Mouse (Mus musculus) adrenal gland, adult 18-20 months (tissue): Measurements from ENCODE around the gene Ext2. TPM values are rescaled to one million over a fixed set of nuclear protein-coding genes. Genes with fewer than 3 reads are reported as not detected.

Source experiments
- DNase-seq, 2 experiments: peaks; one replicate each; pipeline ENCODE4 v3.0.0; 2021 to 2022; ENCODE audit warnings: low spot score in 2 of 2
- total RNA-seq, 2 experiments: library from RNA; stranded (reverse); gene quantifications; 1 replicate in 1 of 2; 2 replicates in 1 of 2; pipeline ENCODE4 v1.2.3; 2021

The Ext2 gene
- total RNA-seq, 2 experiments from 2014 or later, result 65.3 to 98.1 TPM

GRCm38 (mm10) chr2:93807440-93807839, 14.9 kb downstream of the Ext2 start:
- DNase-seq, result no peak

DNA sequence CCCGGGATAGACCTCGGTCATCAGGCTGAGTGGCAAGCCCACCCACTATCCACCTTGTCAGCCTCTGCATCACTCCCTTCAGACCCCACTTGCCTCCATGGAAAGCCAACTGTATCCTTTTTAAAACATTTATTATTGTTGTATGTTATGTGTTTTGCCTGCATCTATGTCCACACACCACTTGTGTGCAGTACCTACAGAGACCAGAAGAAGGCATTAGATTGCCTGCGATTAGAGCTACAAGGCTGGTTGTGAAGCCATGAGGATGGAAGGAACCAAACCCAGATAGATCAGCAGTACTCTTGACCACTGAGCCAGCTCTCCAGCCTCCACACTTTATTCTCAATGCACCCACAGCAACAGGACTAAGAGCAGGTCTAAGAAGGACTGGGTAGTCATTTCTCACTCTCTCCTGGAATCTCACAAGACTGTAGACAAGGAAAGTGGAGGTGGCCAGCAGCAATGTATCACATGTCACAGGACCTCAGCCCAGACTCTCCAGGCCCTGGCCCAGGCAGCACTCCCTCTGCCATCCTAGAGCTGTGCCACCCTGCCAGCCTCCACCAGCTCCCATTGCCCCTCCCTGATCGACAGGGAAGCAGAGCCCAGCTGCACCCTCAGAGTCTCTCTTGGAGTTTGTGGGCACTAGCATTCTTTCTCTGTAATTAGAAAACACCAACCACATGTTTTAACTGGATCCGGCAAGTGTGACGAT, 15.7 kb downstream of the Ext2 start:
- no peak for DNase-seq

- no peak for DNase-seq
These were observed 16.8 kb downstream of the Ext2 start for GRCm38 (mm10) chr2:93805523-93805922.

- no peak for DNase-seq
These were observed 17.3 kb downstream of the Ext2 start for GRCm38 (mm10) chr2:93805066-93805465.

DNA sequence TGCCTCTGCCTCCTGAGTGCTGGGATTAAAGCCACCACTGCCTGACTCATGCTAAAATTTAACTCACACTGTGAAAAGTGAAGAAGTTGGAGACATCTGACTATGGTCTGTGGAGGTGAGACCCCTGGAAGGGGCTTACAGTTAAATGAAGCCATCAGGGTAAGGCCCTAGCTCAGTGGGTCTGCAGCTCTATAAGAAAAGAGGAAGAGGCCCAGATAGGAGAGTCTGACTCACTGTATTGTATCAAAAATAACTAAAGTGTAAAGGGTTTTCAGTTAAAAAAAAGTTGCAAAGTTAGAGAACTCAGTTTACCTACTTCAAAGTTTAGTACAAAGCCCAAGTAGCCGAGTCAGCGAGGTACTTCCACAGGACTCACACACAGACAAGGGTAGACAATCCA, 19.4 kb downstream of the Ext2 start:
- DNase-seq, result no peak

DNA sequence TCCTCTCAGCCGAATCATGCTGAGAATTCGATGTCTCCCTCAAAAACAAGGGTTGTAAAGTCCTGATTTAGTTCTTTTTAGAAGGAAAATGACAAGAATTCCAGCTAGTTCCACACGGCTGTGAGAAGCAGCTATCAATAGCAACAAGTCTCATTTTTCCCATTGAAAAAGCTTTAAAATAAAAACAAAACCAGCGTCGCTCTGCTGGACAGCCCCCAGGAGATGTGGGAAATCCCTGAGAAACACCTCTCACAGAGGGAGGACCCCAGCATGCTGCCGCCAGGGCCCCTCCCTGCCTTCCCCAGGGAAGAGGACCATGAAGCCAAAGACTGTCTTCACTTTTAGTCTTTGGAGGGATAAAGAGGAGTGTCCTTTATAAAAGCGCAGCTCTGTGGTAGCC, 21.3 kb downstream of the Ext2 start:
- DNase-seq, result no peak

DNA sequence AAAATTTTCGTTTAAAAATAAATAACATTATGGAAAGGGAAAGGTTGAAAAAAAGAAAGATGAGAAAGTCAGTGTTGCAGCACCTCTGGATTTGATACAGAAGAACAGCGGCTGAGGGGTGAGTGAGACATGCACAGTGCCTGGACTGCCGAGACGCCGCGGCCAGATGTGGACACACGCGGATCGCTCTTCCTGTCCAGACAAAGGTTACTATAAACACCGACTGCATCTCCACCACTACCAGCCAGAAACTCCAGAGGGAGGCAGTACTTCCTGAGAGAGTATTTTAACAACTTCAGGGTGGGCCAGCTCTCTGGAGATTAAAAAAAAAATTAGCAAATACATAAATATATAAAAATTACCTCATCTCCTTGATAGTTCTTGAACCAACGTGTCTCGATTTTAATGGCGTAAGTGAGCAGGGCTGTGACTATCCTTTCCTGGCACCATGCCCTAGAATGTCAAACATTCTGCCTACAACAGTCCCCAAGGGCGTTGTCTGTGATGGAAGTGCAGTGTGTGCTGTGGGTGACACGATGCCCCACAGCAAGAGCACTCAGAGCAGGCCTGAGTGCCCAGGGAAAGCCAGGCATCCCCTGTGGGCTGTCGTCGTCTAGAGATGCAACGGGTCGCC, 25.1 kb downstream of the Ext2 start:
- no peak for DNase-seq

DNA sequence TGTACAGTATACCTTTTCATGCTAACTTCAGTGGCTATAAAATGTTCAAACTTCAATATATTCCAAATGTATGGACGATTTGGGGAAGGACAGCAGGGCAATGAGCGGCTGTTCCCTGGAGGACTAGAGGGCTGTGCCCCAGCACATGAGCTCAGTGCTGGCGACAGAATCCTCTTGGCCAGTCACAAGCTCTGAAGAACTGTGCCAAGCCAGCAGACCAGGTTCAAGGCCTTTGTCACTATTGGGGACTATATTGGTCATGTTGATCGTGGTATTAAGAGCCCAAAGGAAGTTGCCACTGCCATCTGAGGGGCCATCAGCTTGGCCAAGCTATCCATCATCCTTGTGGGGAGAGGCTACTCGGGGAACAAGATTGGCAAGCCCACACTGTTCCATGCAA, 28.0 kb downstream of the Ext2 start:
- DNase-seq, result no peak

GRCm38 (mm10) chr2:93791516-93792499, 30.6 kb downstream of the Ext2 start:
- no peak for DNase-seq

DNA sequence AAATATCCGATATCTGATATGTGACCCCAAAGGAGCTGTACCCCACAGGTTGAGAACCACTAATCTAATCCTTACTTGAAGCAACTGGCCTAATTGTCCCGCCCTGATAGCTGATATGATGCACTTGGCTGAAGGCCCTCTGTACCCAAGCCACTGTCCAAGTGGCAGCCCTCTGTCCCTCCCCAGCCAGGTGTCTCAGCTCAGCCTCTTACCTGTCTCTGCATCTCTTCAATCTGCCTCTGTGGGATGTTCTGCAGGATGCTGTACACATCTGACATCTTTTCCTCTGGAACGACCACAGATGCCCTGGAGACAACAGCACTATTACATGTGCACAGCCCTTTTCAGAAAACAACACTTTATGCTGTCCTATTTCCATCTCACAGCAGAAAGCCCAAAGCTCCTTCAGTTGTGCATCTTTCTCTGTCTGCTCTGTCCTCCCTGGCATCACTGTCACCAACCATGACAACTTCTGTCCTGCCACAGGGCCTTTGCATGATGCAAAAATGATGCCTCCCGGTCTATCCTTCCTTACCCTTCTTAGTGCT, 31.5 kb downstream of the Ext2 start:
- DNase-seq, result no peak

DNA sequence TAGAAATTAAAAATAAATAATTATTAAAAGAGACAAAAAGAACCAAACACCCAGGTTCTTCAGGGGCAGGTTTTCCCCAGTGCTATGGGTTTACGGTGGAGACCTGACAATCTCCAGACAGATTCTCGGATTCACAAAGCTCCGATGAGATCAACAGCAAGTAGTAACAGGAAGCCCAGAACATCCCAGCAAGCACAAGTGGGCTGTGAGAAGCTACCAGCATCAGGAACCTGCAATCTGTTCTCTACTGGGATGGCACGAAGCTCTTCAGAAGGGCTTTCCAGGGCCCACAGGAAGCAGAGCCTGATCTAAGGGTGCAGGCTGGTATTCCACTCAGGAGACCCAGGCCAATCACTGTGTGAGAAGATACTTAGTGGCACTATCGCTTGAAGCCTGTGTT, 33.8 kb downstream of the Ext2 start:
- no peak for DNase-seq

- peak; percentile 63 to 64 for DNase-seq
These were observed 36.2 kb downstream of the Ext2 start for GRCm38 (mm10) chr2:93786175-93786574.

GRCm38 (mm10) chr2:93785432-93785798, 37.0 kb downstream of the Ext2 start:
- no peak for DNase-seq

GRCm38 (mm10) chr2:93784721-93785431, 37.5 kb downstream of the Ext2 start:
- DNase-seq, result no peak

- no peak for DNase-seq
These were observed 38.3 kb downstream of the Ext2 start for GRCm38 (mm10) chr2:93783926-93784539.

DNA sequence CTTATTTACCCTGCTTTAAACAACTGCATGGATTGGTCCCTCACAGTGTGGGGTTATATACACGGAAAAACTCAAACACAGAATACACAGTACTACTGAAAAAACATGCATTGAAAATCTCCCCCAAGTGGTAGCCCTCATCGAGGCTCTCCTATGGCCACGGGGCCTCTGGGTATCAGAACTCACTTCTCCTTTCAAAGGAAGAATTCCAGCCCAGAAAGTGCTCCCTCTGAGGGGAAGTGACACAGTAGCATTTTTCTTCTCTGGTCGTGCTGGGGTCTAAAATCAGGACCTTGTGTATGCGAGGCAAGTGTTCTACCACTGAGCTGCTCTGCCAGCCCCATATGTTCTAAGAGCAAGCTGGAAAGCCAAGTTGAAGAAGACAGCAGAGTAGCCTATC, 39.7 kb downstream of the Ext2 start:
- DNase-seq, result no peak

DNA sequence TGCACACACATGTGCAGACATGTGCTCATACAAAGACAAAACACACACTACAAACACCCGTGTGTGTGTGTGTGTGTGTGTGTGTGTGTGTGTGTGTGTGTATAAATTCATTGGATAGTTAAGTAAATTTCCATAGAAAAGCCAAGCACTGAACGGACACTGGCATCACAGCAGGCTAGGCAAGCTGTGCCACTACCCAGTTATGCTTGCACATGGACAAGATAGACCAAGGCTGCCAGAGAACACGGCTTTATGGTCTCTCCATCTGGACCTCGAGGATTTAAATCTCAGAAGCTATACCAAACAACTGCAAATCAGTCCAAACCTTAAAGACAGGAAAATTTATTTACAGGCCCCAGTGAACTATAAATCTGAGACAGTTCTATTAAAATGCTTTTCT, 40.2 kb downstream of the Ext2 start:
- DNase-seq, result no peak

DNA sequence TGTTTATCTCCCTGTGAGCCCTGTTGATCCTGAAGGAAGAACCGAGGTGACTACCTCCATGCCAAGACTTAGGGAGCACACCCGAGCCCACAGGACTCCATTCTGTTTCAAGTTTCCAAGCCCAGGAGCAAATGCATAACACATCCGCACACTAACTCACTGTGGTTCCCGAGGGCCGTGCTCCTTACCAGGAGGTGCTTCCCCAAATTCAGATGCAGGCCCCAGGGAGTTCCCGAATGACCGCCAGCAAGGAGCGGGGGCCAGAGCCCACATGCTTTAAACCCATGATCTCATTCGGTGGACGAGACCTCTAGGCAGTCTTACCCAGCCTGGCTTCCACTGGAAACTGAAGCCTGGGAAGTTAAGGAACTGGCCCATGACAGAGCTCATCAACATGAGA, 41.8 kb downstream of the Ext2 start:
- no peak for DNase-seq

- DNase-seq, result no peak
These were observed 42.5 kb downstream of the Ext2 start for GRCm38 (mm10) chr2:93779897-93780208.

DNA sequence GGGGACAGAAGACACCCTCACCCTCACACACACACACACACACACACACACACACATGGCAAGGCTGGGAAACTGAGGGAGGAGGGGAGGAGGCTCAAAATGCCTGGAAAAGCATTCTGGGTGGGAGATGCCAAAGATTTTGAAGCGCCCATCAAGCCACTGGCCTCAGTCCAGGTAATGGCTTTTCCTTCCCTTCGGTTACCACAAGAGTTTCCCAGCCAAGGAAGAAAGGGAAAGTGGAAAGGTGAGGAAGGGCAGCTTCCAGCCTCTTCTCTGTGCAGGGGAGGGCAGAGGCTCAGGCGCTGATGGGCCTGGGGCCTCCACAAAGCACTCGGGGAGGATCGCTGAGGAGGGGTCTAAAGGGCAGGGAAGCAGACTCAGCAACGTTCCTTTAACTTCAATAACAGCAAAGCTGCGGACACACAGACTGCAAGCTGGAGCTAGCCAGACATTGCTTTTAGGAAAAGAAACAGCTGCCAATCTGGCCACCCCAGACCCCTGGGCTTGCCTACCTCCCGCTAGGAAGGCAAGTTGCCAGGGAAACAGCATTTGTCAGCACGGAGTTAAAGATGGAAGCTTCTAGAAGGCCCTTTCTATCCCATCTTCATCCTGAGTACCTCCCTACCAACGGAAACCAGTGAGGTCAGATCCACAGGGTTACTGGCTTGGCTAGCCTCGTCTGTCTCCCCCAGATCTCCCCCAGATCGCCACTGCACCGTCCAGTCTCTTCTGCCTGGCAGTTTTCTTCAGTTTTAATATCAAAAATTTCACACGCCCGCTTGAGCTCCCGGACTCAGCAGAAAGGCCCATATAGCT, 43.1 kb downstream of the Ext2 start:
- DNase-seq, result no peak
